8 mouse cellular contexts compared by ENCODE assay signal in genomic region chr3:95218466-95219137, GRCm38 (mm10). TPM values are rescaled to one million over a fixed set of nuclear protein-coding genes. Genes with fewer than 3 reads are reported as not detected.
DNase-seq lines count a peak whose midpoint lies in the region; ATAC-seq and TF ChIP-seq lines count a peak whose summit lies in the region.

No protein-coding gene starts in this region.

- peak; percentile 35 for DNase-seq in lung, embryonic 14.5 days
- no peak for DNase-seq in lung, postnatal 14 days
- no peak for DNase-seq in retina, embryonic 14.5 days (ENCODE audit: low spot score)
- no peak for DNase-seq in adrenal gland, adult 8-10 months

- H3K9me3 ChIP-seq in lung, embryonic 14.5 days (ENCODE audit: low read depth, low read length) = no peaks in the 10 kb centered on the region
- H3K9me3 ChIP-seq in hindbrain, embryonic 16.5 days (ENCODE audit: control insufficient read depth, low read length) = no peaks in the 10 kb centered on the region

- H3K27me3 ChIP-seq in lung, embryonic 14.5 days (ENCODE audit: insufficient read depth, low read length) = no peaks in the 10 kb centered on the region
- no peaks in the 10 kb centered on the region for H3K27me3 ChIP-seq in hindbrain, embryonic 16.5 days (replicated peaks; ENCODE audit: control insufficient read depth, insufficient read depth, low read length)

- peak; percentile 12; the same call in 1 of the 2 replicates for TF ChIP-seq CTCF in lung, embryonic 14.5 days (IDR thresholded peaks at IDR 0.05; ENCODE audit: low read depth)

- ATAC-seq in lung, embryonic 14.5 days (ENCODE audit: insufficient read depth) = no peak
- no peak for ATAC-seq in hindbrain, embryonic 16.5 days
- peak; percentile 31; the same call in 1 of the 2 replicates for ATAC-seq in megakaryocyte-erythroid progenitor cell, adult 5-6 weeks (replicated peaks; ENCODE audit: low FRiP score, low TSS enrichment, poor library complexity, severe bottlenecking)
- ATAC-seq in CD4-positive, CD25-positive, alpha-beta regulatory T cell, adult 4 months = no peak

- peak overlapping the region; percentile 66 for H3K4me2 ChIP-seq in lung, embryonic 14.5 days
- peak overlapping the region; percentile 72 for H3K4me2 ChIP-seq in hindbrain, embryonic 16.5 days (ENCODE audit: low read length)

- peak overlapping the region; percentile 100 for H3K27ac ChIP-seq in lung, embryonic 14.5 days (ENCODE audit: low read depth)
- no peak overlapping the region for H3K27ac ChIP-seq in brown adipose tissue, adult 24 weeks (replicated peaks; ENCODE audit: low read depth, low read length)
- no peak overlapping the region for H3K27ac ChIP-seq in hindbrain, embryonic 16.5 days (ENCODE audit: low read depth, low read length)

- WGBS in lung, embryonic 14.5 days = 78% methylated on average over 6 of the region's 6 CpGs
- 83% methylated on average over 6 of the region's 6 CpGs for WGBS in hindbrain, embryonic 16.5 days

- peaks cover 51% of the 10 kb centered on the region for H3K36me3 ChIP-seq in lung, embryonic 14.5 days (ENCODE audit: insufficient read depth)
- peaks cover 25% of the 10 kb centered on the region for H3K36me3 ChIP-seq in hindbrain, embryonic 16.5 days (ENCODE audit: control insufficient read depth, insufficient read depth, low read length)

- H3K4me3 ChIP-seq in lung, embryonic 14.5 days (ENCODE audit: low read depth, low read length) = peak overlapping the region; percentile 75
- peak overlapping the region; percentile 86; the same call in 1 of the 2 replicates for H3K4me3 ChIP-seq in brown adipose tissue, adult 24 weeks (ENCODE audit: insufficient read depth, low read depth, low read length)
- H3K4me3 ChIP-seq in hindbrain, embryonic 16.5 days (ENCODE audit: low read length) = peak overlapping the region; percentile 77

- H3K4me1 ChIP-seq in lung, embryonic 14.5 days (ENCODE audit: insufficient read depth) = peaks cover 6% of the 10 kb centered on the region; the same call in 1 of the 2 replicates
- H3K4me1 ChIP-seq in brown adipose tissue, adult 24 weeks (ENCODE audit: control insufficient read depth, insufficient read depth, insufficient read length, low read length) = no peaks in the 10 kb centered on the region
- peaks cover 10% of the 10 kb centered on the region for H3K4me1 ChIP-seq in hindbrain, embryonic 16.5 days (ENCODE audit: control insufficient read depth, insufficient read depth, low read depth, low read length)

- peak overlapping the region; percentile 95 for H3K9ac ChIP-seq in lung, embryonic 14.5 days
- no peak overlapping the region; the same call in 1 of the 2 replicates for H3K9ac ChIP-seq in hindbrain, embryonic 16.5 days (ENCODE audit: low read depth, low read length)

RNA-seq across cellular contexts. Expression of gene Gabpb2, which starts 0.9 kb away (rescaled TPM):
- 13.4 and 14.4 TPM in 2 replicates for polyA plus RNA-seq in lung, embryonic 14.5 days (2014; fragmentation: Nextera tagmentation; extraction: Ambion mirVana)
- polyA plus RNA-seq in brown adipose tissue, adult 24 weeks (2012; ENCODE audit: insufficient read depth, insufficient read length, missing spikeins) = 11.3 and 12.2 TPM in 2 replicates
- 2.4 and 3.0 TPM in 2 replicates for polyA plus RNA-seq in hindbrain, embryonic 16.5 days (2015; fragmentation: Nextera tagmentation; extraction: Ambion mirVana)
- 59.0 and 63.9 TPM in 2 replicates for total RNA-seq in megakaryocyte-erythroid progenitor cell, adult 5-6 weeks (2014; fragmentation: Nextera tagmentation)
- 59.2 and 64.2 TPM in 2 replicates for total RNA-seq in megakaryocyte-erythroid progenitor cell, adult 5-6 weeks (2017)
- polyA plus RNA-seq in CD4-positive, CD25-positive, alpha-beta regulatory T cell, adult 4 months (2017; shearing (Covaris generic)) = 10 to 100 TPM; 31.0 to 37.1 TPM
- total RNA-seq in adrenal gland, adult 8-10 months (2022) = 10 to 100 TPM; 21.4 to 40.8 (median 28.2) TPM

RNA-seq across cellular contexts. Expression of gene Cdc42se1, which starts 9.9 kb away (rescaled TPM):
- 127 and 131 TPM in 2 replicates for polyA plus RNA-seq in lung, embryonic 14.5 days (2014; fragmentation: Nextera tagmentation; extraction: Ambion mirVana)
- polyA plus RNA-seq in brown adipose tissue, adult 24 weeks (2012; ENCODE audit: insufficient read depth, insufficient read length, missing spikeins) = 23.3 and 29.2 TPM in 2 replicates
- 59.1 and 61.0 TPM in 2 replicates for polyA plus RNA-seq in hindbrain, embryonic 16.5 days (2015; fragmentation: Nextera tagmentation; extraction: Ambion mirVana)
- total RNA-seq in megakaryocyte-erythroid progenitor cell, adult 5-6 weeks (2014; fragmentation: Nextera tagmentation) = 69.0 and 127 TPM in 2 replicates
- total RNA-seq in megakaryocyte-erythroid progenitor cell, adult 5-6 weeks (2017) = 49.5 and 59.1 TPM in 2 replicates
- 100 to 1,000 TPM; 218 to 256 TPM for polyA plus RNA-seq in CD4-positive, CD25-positive, alpha-beta regulatory T cell, adult 4 months (2017; shearing (Covaris generic))
- 100 to 1,000 TPM in 2 of 4 experiments, 10 to 100 TPM in 2; 81.4 to 119 (median 97.4) TPM for total RNA-seq in adrenal gland, adult 8-10 months (2022)

RNA-seq across cellular contexts. Expression of gene Mllt11, which starts 13.4 kb away (rescaled TPM):
- polyA plus RNA-seq in lung, embryonic 14.5 days (2014; fragmentation: Nextera tagmentation; extraction: Ambion mirVana) = 15.1 and 16.1 TPM in 2 replicates
- 3.5 and 7.0 TPM in 2 replicates for polyA plus RNA-seq in brown adipose tissue, adult 24 weeks (2012; ENCODE audit: insufficient read depth, insufficient read length, missing spikeins)
- 282 and 327 TPM in 2 replicates for polyA plus RNA-seq in hindbrain, embryonic 16.5 days (2015; fragmentation: Nextera tagmentation; extraction: Ambion mirVana)
- 6.0 and 6.9 TPM in 2 replicates for total RNA-seq in megakaryocyte-erythroid progenitor cell, adult 5-6 weeks (2014; fragmentation: Nextera tagmentation)
- total RNA-seq in megakaryocyte-erythroid progenitor cell, adult 5-6 weeks (2017) = 1.9 and 3.6 TPM in 2 replicates
- polyA plus RNA-seq in CD4-positive, CD25-positive, alpha-beta regulatory T cell, adult 4 months (2017; shearing (Covaris generic)) = 10 to 100 TPM; 19.0 to 24.1 TPM
- 1 to 10 TPM; 6.6 to 7.1 (median 6.8) TPM for total RNA-seq in adrenal gland, adult 8-10 months (2022)

RNA-seq across cellular contexts. Expression of gene Gm128, which starts 22.8 kb away (rescaled TPM):
- polyA plus RNA-seq in lung, embryonic 14.5 days (2014; fragmentation: Nextera tagmentation; extraction: Ambion mirVana) = 0.39 and 0.67 TPM in 2 replicates
- not detected in 2 replicates for polyA plus RNA-seq in brown adipose tissue, adult 24 weeks (2012; ENCODE audit: insufficient read depth, insufficient read length, missing spikeins)
- 0.29 and 0.30 TPM in 2 replicates for polyA plus RNA-seq in hindbrain, embryonic 16.5 days (2015; fragmentation: Nextera tagmentation; extraction: Ambion mirVana)
- total RNA-seq in megakaryocyte-erythroid progenitor cell, adult 5-6 weeks (2014; fragmentation: Nextera tagmentation) = 0.92 and 2.5 TPM in 2 replicates
- 0.27 TPM in 1 of 2 replicates, not detected in the other for total RNA-seq in megakaryocyte-erythroid progenitor cell, adult 5-6 weeks (2017)
- 1 to 10 TPM in 1 of 2 experiments, under 1 TPM in 1; 0.65 to 1.1 TPM for polyA plus RNA-seq in CD4-positive, CD25-positive, alpha-beta regulatory T cell, adult 4 months (2017; shearing (Covaris generic))
- under 1 TPM in 1 of 4 experiments, not detected in 3; 0.19 TPM for total RNA-seq in adrenal gland, adult 8-10 months (2022)

RNA-seq across cellular contexts. Expression of gene Bnipl, which starts 32.4 kb away (rescaled TPM):
- polyA plus RNA-seq in lung, embryonic 14.5 days (2014; fragmentation: Nextera tagmentation; extraction: Ambion mirVana) = 5.0 and 6.1 TPM in 2 replicates
- not detected in 2 replicates for polyA plus RNA-seq in brown adipose tissue, adult 24 weeks (2012; ENCODE audit: insufficient read depth, insufficient read length, missing spikeins)
- 0.20 TPM in 1 of 2 replicates, not detected in the other for polyA plus RNA-seq in hindbrain, embryonic 16.5 days (2015; fragmentation: Nextera tagmentation; extraction: Ambion mirVana)
- total RNA-seq in megakaryocyte-erythroid progenitor cell, adult 5-6 weeks (2014; fragmentation: Nextera tagmentation) = not detected in 2 replicates
- total RNA-seq in megakaryocyte-erythroid progenitor cell, adult 5-6 weeks (2017) = not detected in 2 replicates
- not detected for polyA plus RNA-seq in CD4-positive, CD25-positive, alpha-beta regulatory T cell, adult 4 months (2017; shearing (Covaris generic))
- total RNA-seq in adrenal gland, adult 8-10 months (2022) = under 1 TPM in 1 of 4 experiments, not detected in 3; 0.75 TPM

Comparison
In these comparisons a context has a peak if more than half of its experiments do, and no peak if none do; other contexts are left out.
1. RNA of gene Mllt11, which starts 13.4 kb away (polyA plus RNA-seq): 282 to 327 TPM in hindbrain, embryonic 16.5 days; 19.0 to 24.1 TPM in CD4-positive, CD25-positive, alpha-beta regulatory T cell, adult 4 months, 15.1 to 16.1 TPM in lung, embryonic 14.5 days and 3.5 to 7.0 TPM in brown adipose tissue, adult 24 weeks; every median in the first group is over 10 times any median in the second.
2. Peak in every context shown above with its lines, with median percentiles within 50 percentile points of each other: H3K4me3 ChIP-seq.